Mouse (Mus musculus): ENCODE measurements around the gene Psme3.
"Not testable (repeated sequence)": the region's sequence is repeated elsewhere in the genome, so short reads cannot be mapped to it uniquely, and the experiment has no call there.

Gene Psme3

GRCm38 (mm10) chr11:101312150-101312549 lies 3.9 kb upstream of the Psme3 start:
- no peak for DNase-seq (ENCODE audit: low spot score in 2 of 2)

GRCm38 (mm10) chr11:101314567-101314966 lies 1.4 kb upstream of the Psme3 start:
- DNase-seq (ENCODE audit: low spot score in 2 of 2) = no peak

GRCm38 (mm10) chr11:101315082-101315650 lies 847 bp upstream of the Psme3 start:
- no peak for DNase-seq (ENCODE audit: low spot score in 2 of 2)

GRCm38 (mm10) chr11:101316501-101316917 lies 496 bp downstream of the Psme3 start:
- DNase-seq (ENCODE audit: low spot score in 2 of 2) = no peak

- peak; percentile 54 to 58 for DNase-seq (ENCODE audit: low spot score in 2 of 2)
These were observed 7.6 kb downstream of the Psme3 start for GRCm38 (mm10) chr11:101323609-101324008.

GRCm38 (mm10) chr11:101324763-101325162 lies 8.8 kb downstream of the Psme3 start, which contains the start of gene Aoc2:
Gene Aoc2 (plus strand): TSS chr11:101325063.
- no peak for DNase-seq (ENCODE audit: low spot score in 2 of 2)

- not testable (repeated sequence) for DNase-seq (ENCODE audit: low spot score in 2 of 2)
These were observed 9.2 kb downstream of the Psme3 start for GRCm38 (mm10) chr11:101325201-101325600.

GRCm38 (mm10) chr11:101326147-101326546 lies 10.1 kb downstream of the Psme3 start:
- DNase-seq (ENCODE audit: low spot score in 2 of 2) = no peak

GRCm38 (mm10) chr11:101327311-101327710 lies 11.3 kb downstream of the Psme3 start:
- DNase-seq (ENCODE audit: low spot score in 2 of 2) = no peak

- DNase-seq (ENCODE audit: low spot score in 2 of 2) = no peak
These were observed 13.1 kb downstream of the Psme3 start for GRCm38 (mm10) chr11:101328941-101329635.

- no peak for DNase-seq (ENCODE audit: low spot score in 2 of 2)
These were observed 14.4 kb downstream of the Psme3 start, which contains the start of gene Aoc3 for GRCm38 (mm10) chr11:101330371-101330924. Gene Aoc3 (plus strand): TSS chr11:101330605.

- DNase-seq (ENCODE audit: low spot score in 2 of 2) = not testable (repeated sequence)
These were observed 14.9 kb downstream of the Psme3 start for GRCm38 (mm10) chr11:101330961-101331360.

- no peak for DNase-seq (ENCODE audit: low spot score in 2 of 2)
These were observed 16.5 kb downstream of the Psme3 start for GRCm38 (mm10) chr11:101332537-101332936.

GRCm38 (mm10) chr11:101334023-101334422 lies 18.0 kb downstream of the Psme3 start:
- DNase-seq (ENCODE audit: low spot score in 2 of 2) = no peak

- DNase-seq (ENCODE audit: low spot score in 2 of 2) = no peak
These were observed 18.5 kb downstream of the Psme3 start for GRCm38 (mm10) chr11:101334516-101334915.

GRCm38 (mm10) chr11:101335685-101336084 lies 19.7 kb downstream of the Psme3 start:
- no peak for DNase-seq (ENCODE audit: low spot score in 2 of 2)

- no peak for DNase-seq (ENCODE audit: low spot score in 2 of 2)
These were observed 22.2 kb downstream of the Psme3 start for GRCm38 (mm10) chr11:101338123-101338760.

GRCm38 (mm10) chr11:101347083-101347775 lies 31.2 kb downstream of the Psme3 start:
- no peak for DNase-seq (ENCODE audit: low spot score in 2 of 2)

- no peak for DNase-seq (ENCODE audit: low spot score in 2 of 2)
These were observed 32.8 kb downstream of the Psme3 start for GRCm38 (mm10) chr11:101348774-101349173.

- no peak for DNase-seq (ENCODE audit: low spot score in 2 of 2)
These were observed 33.2 kb downstream of the Psme3 start for GRCm38 (mm10) chr11:101349216-101349615.

GRCm38 (mm10) chr11:101351100-101351720 lies 35.2 kb downstream of the Psme3 start:
- DNase-seq (ENCODE audit: low spot score in 2 of 2) = no peak

Measured in frontal cortex, postnatal 25 days (tissue).